Mouse (Mus musculus): ENCODE results near the gene Procr.

The Procr gene

GRCm38 (mm10) chr2:155802761-155803160 is 51.8 kb downstream of the Procr start:
- in situ Hi-C loops (cut with MboI, MseI): no loop called here

DNA sequence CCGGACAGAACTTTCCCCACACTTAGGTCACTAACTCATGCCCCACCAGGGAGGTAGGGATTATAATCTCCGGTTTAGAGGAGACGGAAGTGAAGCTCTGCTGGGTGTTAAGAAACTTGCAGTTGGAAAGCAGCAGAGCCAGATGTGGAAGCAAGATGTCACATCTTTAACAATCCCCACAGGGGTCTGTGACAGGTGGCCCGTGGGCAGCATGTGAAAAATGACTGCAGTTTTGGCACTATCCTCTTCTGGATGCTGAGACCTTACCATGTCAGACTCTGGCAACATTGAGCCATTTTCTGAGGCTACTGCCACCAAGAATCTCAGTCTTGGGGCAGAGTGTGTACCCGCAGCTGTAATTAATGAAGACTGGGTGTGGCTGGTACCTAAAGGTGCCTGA is 53.1 kb downstream of the Procr start:
- in situ Hi-C loops (cut with MboI, MseI): no loop called here

Measured in T-helper 2 cell (primary cell).